Mouse (Mus musculus) gastrocnemius, adult 8-10 months (tissue): ENCODE measurements around the gene Ercc5. TPM values are rescaled to one million over a fixed set of nuclear protein-coding genes. Genes with fewer than 3 reads are reported as not detected.
A peak's percentile ranks its signal among the peaks of the same experiment; 100 is the strongest.

Source experiments
- DNase-seq, 2 experiments: peaks; one replicate each; pipeline ENCODE4 v3.0.0; 2022; ENCODE audit warnings: low spot score in 2 of 2
- total RNA-seq, 4 experiments: library from RNA; stranded (reverse); gene quantifications; 2 replicates each; pipeline ENCODE4 v1.2.4; 2022

Gene Ercc5
- total RNA-seq: 10 to 100 TPM in 3 of 4 experiments, 1 to 10 TPM in 1; 9.1 to 16.4 (median 13.7) TPM

DNA sequence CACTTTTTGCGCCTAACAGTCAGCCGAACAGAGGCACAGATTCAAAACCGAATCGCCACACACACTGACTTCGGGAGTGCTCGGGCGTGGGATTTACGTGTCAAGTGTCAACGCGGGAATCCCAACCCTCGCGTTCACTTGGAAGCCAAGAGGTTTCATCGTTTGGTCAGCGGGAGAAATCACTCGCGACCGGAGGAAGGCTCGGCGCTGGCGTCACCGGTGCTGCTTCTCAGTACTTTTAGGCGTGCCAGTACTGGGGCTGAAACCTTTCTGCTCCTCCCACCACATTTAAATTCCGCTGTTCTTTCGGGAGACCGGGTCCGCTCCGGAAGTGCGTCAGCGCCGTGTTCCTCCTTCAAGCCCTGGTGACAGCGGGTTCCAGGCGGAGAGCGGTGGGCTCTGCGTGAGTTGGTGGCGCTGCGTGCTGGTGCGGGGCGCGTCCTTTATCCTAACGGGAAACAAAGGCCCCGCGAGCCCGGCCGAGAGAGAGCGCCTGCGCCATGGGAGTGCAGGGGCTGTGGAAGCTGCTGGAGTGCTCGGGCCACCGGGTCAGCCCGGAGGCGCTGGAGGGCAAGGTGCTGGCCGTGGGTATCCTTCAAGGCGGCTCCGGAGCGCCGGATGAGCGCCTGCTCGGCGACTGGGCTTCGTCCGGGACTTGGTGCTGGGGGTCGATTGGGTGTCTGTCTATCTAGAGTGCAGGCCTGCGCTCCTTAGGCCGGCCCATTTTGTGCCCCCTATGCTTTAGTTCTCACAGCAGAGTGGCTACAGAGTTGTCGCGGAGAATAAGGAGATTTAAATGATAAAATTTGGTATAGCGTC, at the start of gene Ercc5:
TSS of gene Ercc5 (plus strand) at position 182 of the 819 bp plus-strand sequence.
- DNase-seq: peak; percentile 67 to 70

GRCm38 (mm10) chr1:44101448-44102225, 45.9 kb upstream of the Ercc5 start:
- no peak for DNase-seq

DNA sequence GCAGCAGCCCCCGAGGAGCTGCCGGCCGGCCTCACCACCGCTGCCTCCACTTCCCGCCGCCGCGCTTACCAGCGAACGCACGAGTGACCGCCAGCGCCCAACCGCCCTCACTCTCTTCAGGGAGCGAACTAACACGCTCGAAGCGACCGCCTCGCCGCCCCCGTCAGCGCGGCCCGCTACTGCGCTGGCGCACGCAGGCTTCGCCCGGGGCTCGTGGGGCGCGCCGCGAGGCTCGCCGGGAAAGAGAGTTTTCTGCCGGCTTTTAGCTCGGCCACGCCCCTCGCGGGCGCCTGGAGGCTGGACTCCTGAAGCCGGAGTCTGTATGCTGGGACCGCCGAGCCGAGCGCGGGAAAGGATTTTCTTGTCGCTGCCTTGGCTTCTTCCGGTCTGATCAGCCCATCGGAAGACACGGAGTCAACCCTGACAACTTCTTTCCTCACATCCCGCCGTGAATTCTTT, 45.3 kb upstream of the Ercc5 start, which contains the start of gene Tex30:
TSS of gene Tex30 (minus strand) at position 183 of the 459 bp plus-strand sequence.
- peak; percentile 83 to 89 for DNase-seq

- DNase-seq: no peak
These were observed 44.6 kb upstream of the Ercc5 start for GRCm38 (mm10) chr1:44102939-44103338.

GRCm38 (mm10) chr1:44117571-44117970, 30.0 kb upstream of the Ercc5 start:
- no peak for DNase-seq

DNA sequence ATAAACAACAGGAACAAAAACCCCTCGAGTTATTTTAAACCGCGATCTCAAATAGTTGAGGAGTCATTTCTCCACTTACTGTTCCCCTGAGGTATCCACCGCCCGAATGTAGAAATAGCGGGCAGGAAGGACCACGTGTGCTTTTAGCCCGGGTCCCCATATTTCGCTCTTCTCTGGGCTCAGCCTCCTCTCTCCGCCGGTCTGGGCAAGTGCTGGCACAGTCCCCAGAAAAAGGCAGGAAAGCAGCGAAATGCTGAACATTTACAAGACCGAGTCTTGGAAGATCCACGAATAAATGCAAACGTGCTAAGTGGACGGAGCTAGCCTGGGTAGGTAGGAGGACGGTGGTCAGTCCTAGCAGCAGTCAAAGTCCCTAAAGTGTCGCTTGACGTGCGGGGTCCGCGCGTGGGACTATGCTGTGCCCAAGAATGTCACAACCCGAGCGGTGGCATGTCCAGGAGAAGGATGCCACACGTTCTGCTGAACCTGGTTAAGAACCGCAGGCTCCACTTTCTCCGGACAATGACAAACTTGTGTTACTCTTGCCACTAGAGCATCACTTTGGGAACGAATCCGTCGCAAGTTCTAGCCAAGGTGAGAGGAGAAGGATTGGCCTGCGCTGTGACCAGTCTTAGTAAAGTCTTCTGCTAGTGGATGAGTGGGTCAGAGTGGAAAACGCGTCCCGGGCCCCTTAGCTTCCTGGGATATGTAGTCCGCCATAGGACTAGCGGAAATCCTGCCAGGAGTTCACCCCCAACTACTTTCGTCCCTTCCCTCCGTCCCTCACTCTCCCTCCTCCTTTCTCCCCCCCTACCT, 29.1 kb upstream of the Ercc5 start, which contains the start of the genes Kdelc1 and Bivm:
TSS of gene Kdelc1 (minus strand) at position 570 of the 816 bp plus-strand sequence.
TSS of gene Bivm (plus strand) at position 719 of the 816 bp plus-strand sequence.
- peak; percentile 82 to 88 for DNase-seq

- peak; percentile 52 to 63 for DNase-seq
These were observed 28.1 kb upstream of the Ercc5 start for GRCm38 (mm10) chr1:44119201-44120073.

DNA sequence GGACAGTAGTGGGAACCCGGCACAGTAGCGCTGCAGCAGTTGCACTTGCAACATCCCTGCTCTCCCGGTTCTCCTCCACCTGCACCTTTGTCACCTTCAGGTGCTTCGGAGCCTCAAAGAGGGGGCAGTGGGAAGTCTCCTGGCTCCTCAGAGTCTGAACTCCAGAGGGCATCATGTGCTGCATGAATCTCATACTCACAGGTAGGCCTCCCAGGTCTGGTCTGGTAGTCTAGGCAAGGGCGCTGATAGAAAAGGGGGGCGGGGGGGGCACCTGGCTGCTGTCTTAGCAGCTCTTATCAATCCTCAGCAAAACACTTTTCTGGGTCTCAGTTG, 27.5 kb upstream of the Ercc5 start:
- DNase-seq: no peak

- DNase-seq: no peak
These were observed 25.3 kb upstream of the Ercc5 start for GRCm38 (mm10) chr1:44122256-44122655.

- no peak for DNase-seq
These were observed 22.0 kb upstream of the Ercc5 start for GRCm38 (mm10) chr1:44125590-44125989.

GRCm38 (mm10) chr1:44129929-44130581, 17.5 kb upstream of the Ercc5 start:
- DNase-seq: no peak

DNA sequence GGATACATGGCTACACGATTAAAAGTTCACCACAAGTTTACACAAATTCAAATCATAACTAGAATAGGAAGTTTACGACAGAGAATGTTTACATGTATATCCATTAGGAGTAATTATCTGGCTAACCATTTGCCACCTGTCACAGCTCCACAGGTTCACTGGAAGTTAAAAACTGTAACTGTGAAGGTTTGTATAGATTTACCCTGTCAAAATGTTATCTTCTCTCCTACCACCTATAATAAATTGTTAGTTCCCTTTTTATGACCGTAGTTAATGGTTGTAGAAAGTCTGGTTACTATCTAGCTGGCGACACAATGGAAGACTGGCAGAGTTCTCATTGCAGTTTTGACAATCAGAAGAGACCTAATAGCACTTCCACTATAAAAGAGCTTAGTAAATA, 7.3 kb upstream of the Ercc5 start:
- DNase-seq: no peak

- DNase-seq: no peak
These were observed 4.8 kb upstream of the Ercc5 start for GRCm38 (mm10) chr1:44142747-44143146.

- no peak for DNase-seq
These were observed 1.2 kb downstream of the Ercc5 start for GRCm38 (mm10) chr1:44148706-44149105.

DNA sequence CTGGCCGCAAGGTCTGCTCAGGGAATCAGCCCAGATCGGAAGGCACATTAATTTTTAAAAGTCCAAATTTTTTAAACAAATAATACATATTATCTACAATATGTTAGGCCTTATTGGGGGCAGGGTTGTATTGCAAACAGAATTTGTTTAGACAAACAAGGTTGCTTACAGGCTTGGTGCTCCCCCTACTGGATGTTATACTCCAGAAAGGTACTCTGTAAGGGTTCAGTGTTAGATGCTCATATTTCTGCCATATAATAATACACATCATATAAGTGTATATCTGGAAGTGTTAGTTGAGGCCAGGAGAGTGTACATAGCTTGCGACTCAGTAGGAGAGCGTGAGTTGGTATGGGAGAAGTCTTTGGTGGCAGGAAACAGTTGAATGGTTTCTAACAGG, 7.7 kb downstream of the Ercc5 start:
- DNase-seq: no peak

DNA sequence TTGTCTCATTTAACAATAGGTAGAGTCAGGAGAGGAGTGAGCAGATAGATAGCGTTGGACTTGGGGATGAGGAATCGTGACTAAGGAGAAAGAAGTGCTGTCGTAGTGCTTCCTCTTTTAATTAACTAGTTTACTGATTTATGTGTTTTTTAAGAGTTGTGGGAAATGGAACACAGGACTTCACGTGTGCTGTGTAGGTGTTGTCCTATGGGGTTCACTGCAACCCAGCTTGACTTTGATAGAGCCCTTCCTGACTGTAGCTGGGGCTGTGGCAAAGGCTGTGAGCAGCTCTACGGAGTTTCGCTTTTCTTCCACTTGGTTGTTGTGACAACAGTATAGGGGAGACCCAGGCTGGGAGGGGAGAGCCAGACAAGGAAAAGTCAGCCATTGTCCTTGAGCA, 10.8 kb downstream of the Ercc5 start:
- DNase-seq: no peak

DNA sequence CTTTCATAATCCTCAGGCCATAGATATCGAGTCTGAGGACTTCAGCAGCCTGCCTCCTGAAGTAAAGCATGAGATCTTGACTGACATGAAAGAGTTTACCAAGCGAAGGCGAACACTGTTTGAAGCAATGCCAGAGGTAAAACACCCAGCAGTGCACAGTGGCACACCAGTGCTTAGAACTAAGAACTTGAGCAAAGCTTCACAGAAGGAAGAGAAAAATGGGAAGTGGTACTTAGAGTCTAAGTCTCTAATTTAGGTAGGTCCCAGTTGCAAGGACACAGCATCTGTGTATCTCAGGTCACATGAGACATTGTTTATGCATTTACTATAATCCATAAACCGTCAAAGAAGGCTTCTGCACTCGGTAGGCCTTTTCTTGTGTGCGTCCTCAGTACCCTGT, 14.3 kb downstream of the Ercc5 start:
- no peak for DNase-seq

DNA sequence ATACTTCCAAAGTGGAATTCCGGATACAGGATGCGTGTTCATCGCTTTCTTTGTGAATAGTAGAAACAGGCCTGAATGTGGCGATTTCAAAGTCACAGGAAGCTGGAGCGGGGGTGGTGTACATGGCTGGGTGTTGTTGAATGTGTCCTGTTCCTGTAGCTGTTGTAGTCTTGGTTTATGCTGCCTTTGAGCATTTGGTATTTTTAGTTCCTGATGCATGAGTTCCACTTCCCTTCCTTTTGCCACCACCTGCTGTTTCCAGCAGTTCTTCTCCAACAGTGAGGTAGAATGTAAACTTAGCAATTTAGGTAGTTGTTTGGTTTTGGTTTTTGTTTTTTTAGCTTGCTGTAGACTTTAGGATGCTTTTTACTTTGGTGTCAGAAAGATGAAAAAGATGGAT, 14.8 kb downstream of the Ercc5 start:
- DNase-seq: no peak

DNA sequence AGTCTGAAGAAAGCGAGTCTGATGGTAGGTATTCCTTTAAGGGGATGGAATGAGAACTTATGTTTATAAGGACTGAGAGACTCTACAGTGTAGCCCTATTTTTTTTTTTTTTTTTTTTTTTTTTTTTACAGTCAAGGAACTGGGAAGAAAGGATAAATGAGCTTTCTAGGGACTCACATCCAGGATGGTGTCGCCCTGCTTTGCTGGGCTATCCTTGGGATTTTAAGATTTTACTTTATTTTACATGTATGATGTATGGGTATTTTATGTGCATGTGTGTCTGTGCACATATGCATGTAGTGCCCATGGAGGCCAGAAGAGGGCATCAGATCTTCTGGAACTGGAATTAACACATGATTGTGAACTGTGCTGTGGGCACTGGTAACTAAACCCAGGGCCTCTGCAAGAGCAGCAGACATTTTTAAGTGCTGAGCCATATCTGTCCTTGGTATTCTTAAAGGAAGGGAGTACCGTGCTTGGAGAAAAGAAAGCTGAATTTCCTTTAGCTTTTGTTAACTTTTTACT, 20.4 kb downstream of the Ercc5 start:
- no peak for DNase-seq

DNA sequence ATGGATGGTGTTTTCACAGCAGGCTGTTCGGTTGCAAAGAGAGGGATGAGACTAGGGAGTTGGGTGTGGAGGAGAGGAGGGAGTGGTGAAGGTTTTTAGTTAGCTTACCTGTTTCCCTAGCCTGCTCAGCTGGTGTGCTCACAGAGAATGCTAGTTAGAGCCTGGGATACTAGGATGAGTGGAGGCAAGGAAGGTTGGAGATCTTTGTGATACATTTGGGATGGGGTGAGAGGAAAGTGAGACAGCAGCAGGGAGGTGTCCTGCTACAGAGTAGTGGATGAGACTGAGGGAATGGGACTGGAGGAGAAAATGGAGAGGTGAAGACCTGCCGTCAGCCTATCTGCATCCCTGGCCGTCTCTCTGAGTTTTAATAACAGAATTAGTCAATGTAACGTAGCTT, 25.1 kb downstream of the Ercc5 start:
- no peak for DNase-seq
